In genomic region chr7:49004402-49004801, GRCm38 (mm10) we compare ENCODE assay signal across 13 mouse cellular contexts.
DNase-seq lines count a peak whose midpoint lies in the region; ATAC-seq lines count a peak whose summit lies in the region.
"Had no signal": no experiment of that assay in that cellular context is flagged by ENCODE, and none has a peak within 500 bp of the region (broad histone marks: within the 10 kb centered on the region; RNA-seq: fewer than 3 reads in every experiment).

No protein-coding gene starts in this region.

- WGBS in heart, embryonic 12.5 days: 44% methylated on average over 5 of the region's 5 CpGs

- no peak overlapping the region for H3K9ac ChIP-seq in heart, embryonic 12.5 days
- H3K9ac ChIP-seq: embryonic facial prominence, embryonic 13.5 days; liver, embryonic 12.5 days had no signal

- ATAC-seq in heart, embryonic 12.5 days (ENCODE audit: insufficient number of reproducible peaks, low FRiP score): no peak
- ATAC-seq: liver, embryonic 12.5 days had no signal

- H3K4me2 ChIP-seq in heart, embryonic 12.5 days: no peak overlapping the region
- H3K4me2 ChIP-seq: embryonic facial prominence, embryonic 13.5 days; liver, embryonic 12.5 days had no signal

- H3K36me3 ChIP-seq in heart, embryonic 12.5 days: no peaks in the 10 kb centered on the region
- H3K36me3 ChIP-seq: embryonic facial prominence, embryonic 13.5 days; G1E; liver, embryonic 12.5 days had no signal

- H3K27ac ChIP-seq in heart, embryonic 12.5 days (ENCODE audit: poor library complexity, severe bottlenecking): peak overlapping the region; percentile 29; the same call in 1 of the 2 replicates
- H3K27ac ChIP-seq: embryonic facial prominence, embryonic 13.5 days; liver, embryonic 12.5 days had no signal

- no peak for DNase-seq in heart, adult 9 months (ENCODE audit: low spot score in 2 of 2)
- DNase-seq in adrenal gland, postnatal 14 days: peak; percentile 48
- peak; percentile 71 for DNase-seq in kidney, postnatal 14 days
- peak; percentile 37 for DNase-seq in lung, postnatal 14 days
- no peak for DNase-seq in layer of hippocampus, postnatal 14 days (ENCODE audit: low spot score in 2 of 2)
- DNase-seq in gastrocnemius, postnatal 4 days (ENCODE audit: low spot score in 2 of 2): no peak
- no peak for DNase-seq in cerebellum, adult 11-12 months
- DNase-seq: heart, adult 11 months; heart, postnatal 36 days had no signal

- H3K9me3 ChIP-seq in heart, embryonic 12.5 days (replicated peaks): no peaks in the 10 kb centered on the region
- H3K9me3 ChIP-seq: embryonic facial prominence, embryonic 13.5 days; liver, embryonic 12.5 days had no signal

- peaks cover 31% of the 10 kb centered on the region for H3K4me1 ChIP-seq in heart, embryonic 12.5 days (replicated peaks)
- H3K4me1 ChIP-seq: liver, embryonic 12.5 days had no signal

- no peaks in the 10 kb centered on the region for H3K27me3 ChIP-seq in heart, embryonic 12.5 days (replicated peaks)

- no peak overlapping the region for H3K4me3 ChIP-seq in heart, embryonic 12.5 days
- H3K4me3 ChIP-seq: embryonic facial prominence, embryonic 13.5 days; liver, embryonic 12.5 days had no signal

Comparison
In these comparisons a context has a peak if more than half of its experiments do, and no peak if none do; other contexts are left out.
1. DNase-seq: peak in adrenal gland, postnatal 14 days (single experiment), kidney, postnatal 14 days (single experiment) and lung, postnatal 14 days (single experiment); none in heart, adult 9 months (0 of 2), layer of hippocampus, postnatal 14 days (0 of 2), gastrocnemius, postnatal 4 days (0 of 2) and cerebellum, adult 11-12 months (single experiment).